Mouse (Mus musculus): ENCODE measurements around the gene Plek2. TPM values are rescaled to one million over a fixed set of nuclear protein-coding genes. Genes with fewer than 3 reads are reported as not detected.

Plek2 gene
- polyA plus RNA-seq, 1 experiment from 2014 or later: 38.4 TPM

DNA sequence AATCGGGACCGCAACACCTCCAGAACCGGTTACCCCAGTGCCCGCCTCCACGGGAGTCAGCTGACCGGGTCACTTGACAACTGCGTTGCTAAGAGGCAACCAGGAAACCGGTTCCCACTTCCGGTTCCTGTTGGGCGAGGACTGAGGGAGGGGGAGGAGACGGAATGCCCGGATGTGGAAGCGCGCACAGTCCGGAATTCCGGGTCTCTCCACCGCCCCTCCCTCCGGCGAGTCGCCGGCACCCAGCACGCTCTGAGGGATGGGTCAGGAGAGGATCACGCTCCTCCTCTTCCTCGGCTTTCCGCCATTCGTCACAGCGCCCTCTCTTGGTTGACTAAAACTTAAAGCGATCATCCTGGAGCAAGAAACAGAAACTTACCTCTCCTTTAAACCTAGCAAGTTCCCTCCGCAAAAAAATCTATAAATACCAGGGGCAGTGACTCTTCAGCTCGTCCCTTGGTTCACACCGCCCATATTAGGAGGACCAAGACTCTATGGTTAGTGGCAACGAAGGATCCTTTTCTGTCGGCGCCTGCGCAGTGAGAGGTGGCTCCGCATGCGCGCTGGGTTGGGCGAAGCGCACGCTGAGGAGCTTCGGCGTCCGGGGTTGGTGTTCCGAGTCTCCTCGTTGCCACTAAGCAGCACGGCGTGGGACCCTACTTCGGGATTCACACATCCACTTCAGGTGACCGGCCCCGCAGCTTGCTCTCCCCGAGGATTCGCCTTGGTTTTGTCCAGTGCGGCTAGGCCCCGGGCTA lies 45.1 kb downstream of the Plek2 start, which contains the start of the genes Atp6v1d and Eif2s1:
TSS of gene Atp6v1d (minus strand) at position 143 of the 758 bp plus-strand sequence.
TSS of gene Eif2s1 (plus strand) at position 324 of the 758 bp plus-strand sequence.
- ATAC-seq (ENCODE audit: low read depth): peak; percentile 98
- Histone ChIP-seq H3K27ac (ENCODE audit: low read length) (peak within 1 kb of the TSS; percentile 93), H3K4me2 (ENCODE audit: low read depth, low read length) (peak within 1 kb of the TSS; percentile 86), H3K27me3 (ENCODE audit: control insufficient read depth, insufficient read depth, low read depth, low read length) (no peaks in the 10 kb centered on the region), H3K4me1 (ENCODE audit: control insufficient read depth, low read depth, low read length) (peaks cover 13% of the 10 kb centered on the region), H3K36me3 (ENCODE audit: control insufficient read depth, insufficient read depth) (0 out of 2 replicates have a peak, but pooled peaks cover 4% of the 10 kb centered on the region), H3K9me3 (replicated peaks; ENCODE audit: control insufficient read depth, low read length) (no peaks in the 10 kb centered on the region), H3K9ac (ENCODE audit: low read depth, low read length) (peak within 1 kb of the TSS; percentile 89), H3K4me3 (ENCODE audit: low read depth, low read length) (peak within 1 kb of the TSS; percentile 93)
- WGBS (ENCODE audit: insufficient replicate concordance): under 1% methylated on average over 55 of the region's 55 CpGs

DNA sequence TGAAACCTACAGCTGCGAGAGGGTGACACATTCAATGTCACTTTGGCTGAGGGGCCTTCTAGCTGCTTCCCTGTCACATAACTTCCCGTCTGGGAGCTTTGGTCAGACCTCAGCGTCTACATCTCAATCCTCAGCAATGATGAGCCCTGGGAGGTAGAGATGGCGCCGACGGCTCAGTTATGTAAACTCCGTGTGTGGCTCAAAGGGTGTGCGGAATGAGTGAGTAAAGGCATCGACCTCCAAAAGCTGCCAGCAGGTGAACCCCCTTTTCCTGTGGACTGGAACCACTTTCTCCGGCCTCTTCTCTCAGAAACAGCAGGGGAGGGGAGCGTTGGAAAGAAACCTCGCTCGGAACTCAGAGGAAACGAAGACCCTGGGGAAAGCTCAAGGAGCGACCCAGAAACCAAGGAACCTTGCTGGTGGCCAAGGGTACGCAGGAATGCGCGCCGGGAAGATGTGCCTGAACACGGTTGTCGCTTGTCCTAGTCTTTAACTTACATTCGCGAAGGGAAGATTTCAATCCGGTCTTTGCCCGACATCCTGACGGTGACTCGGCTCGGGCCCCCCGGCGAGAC lies 45.8 kb downstream of the Plek2 start:
- WGBS (ENCODE audit: insufficient replicate concordance): under 1% methylated on average over 30 of the region's 30 CpGs

DNA sequence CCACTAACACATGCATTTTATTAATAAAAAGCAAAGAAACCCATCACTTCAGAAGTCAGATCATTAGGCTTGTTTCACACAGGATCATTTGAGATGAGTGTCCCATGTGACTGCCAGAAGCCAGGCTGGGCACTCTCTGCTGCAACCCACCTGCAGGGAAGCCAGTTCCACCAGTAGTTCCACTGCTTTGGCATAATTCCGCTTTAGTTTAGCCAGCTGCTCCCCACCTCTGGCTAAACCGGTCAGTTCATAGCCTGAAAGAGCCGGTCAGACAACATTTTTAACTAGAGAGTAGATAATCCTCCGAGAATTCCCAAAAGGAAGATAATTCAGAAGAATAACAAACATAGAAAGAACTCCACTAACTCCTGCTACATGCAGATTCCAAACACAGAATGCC lies 58.5 kb downstream of the Plek2 start:
- no peak for ATAC-seq (ENCODE audit: low read depth)
- H3K27ac ChIP-seq (ENCODE audit: low read length): no peak overlapping the region
- H3K27me3 ChIP-seq (ENCODE audit: control insufficient read depth, insufficient read depth, low read depth, low read length): no peaks in the 10 kb centered on the region
- 82% methylated on average over 4 of the region's 4 CpGs for WGBS (ENCODE audit: insufficient replicate concordance)
- no peak overlapping the region for H3K4me2 ChIP-seq (ENCODE audit: low read depth, low read length)
- H3K36me3 ChIP-seq (ENCODE audit: control insufficient read depth, insufficient read depth): peaks cover 13% of the 10 kb centered on the region
- H3K9ac ChIP-seq (ENCODE audit: low read depth, low read length): no peak overlapping the region
- H3K9me3 ChIP-seq (replicated peaks; ENCODE audit: control insufficient read depth, low read length): no peaks in the 10 kb centered on the region
- no peaks in the 10 kb centered on the region for H3K4me1 ChIP-seq (ENCODE audit: control insufficient read depth, low read depth, low read length)
- no peak overlapping the region for H3K4me3 ChIP-seq (ENCODE audit: low read depth, low read length)

More for the DNA sequence above, 45.8 kb downstream of the Plek2 start:
- peak overlapping the region; percentile 86 for H3K4me2 ChIP-seq (ENCODE audit: low read depth, low read length)
- H3K4me3 ChIP-seq (ENCODE audit: low read depth, low read length): peak overlapping the region; percentile 93
- no peak for ATAC-seq (ENCODE audit: low read depth)
- H3K9me3 ChIP-seq (replicated peaks; ENCODE audit: control insufficient read depth, low read length): no peaks in the 10 kb centered on the region
- no peaks in the 10 kb centered on the region for H3K27me3 ChIP-seq (ENCODE audit: control insufficient read depth, insufficient read depth, low read depth, low read length)
- H3K9ac ChIP-seq (ENCODE audit: low read depth, low read length): peak overlapping the region; percentile 89
- peaks cover 13% of the 10 kb centered on the region for H3K4me1 ChIP-seq (ENCODE audit: control insufficient read depth, low read depth, low read length)
- H3K27ac ChIP-seq (ENCODE audit: low read length): peak overlapping the region; percentile 76
- 0 out of 2 replicates have a peak, but pooled peaks cover 4% of the 10 kb centered on the region for H3K36me3 ChIP-seq (ENCODE audit: control insufficient read depth, insufficient read depth)

GRCm38 (mm10) chr12:78842429-78842828 lies 64.3 kb downstream of the Plek2 start:
- Histone ChIP-seq H3K4me3 (ENCODE audit: low read depth, low read length) (no peak overlapping the region), H3K27me3 (ENCODE audit: control insufficient read depth, insufficient read depth, low read depth, low read length) (no peaks in the 10 kb centered on the region), H3K9me3 (replicated peaks; ENCODE audit: control insufficient read depth, low read length) (no peaks in the 10 kb centered on the region), H3K4me1 (ENCODE audit: control insufficient read depth, low read depth, low read length) (no peaks in the 10 kb centered on the region), H3K9ac (ENCODE audit: low read depth, low read length) (no peak overlapping the region), H3K27ac (ENCODE audit: low read length) (no peak overlapping the region), H3K4me2 (ENCODE audit: low read depth, low read length) (no peak overlapping the region), H3K36me3 (ENCODE audit: control insufficient read depth, insufficient read depth) (peaks cover 21% of the 10 kb centered on the region)
- ATAC-seq (ENCODE audit: low read depth): no peak
- WGBS (ENCODE audit: insufficient replicate concordance): 91% methylated on average over 1 of the region's 1 CpGs

- 76% methylated on average over 4 of the region's 4 CpGs for WGBS (ENCODE audit: insufficient replicate concordance)
- peaks cover 15% of the 10 kb centered on the region for H3K36me3 ChIP-seq (ENCODE audit: control insufficient read depth, insufficient read depth)
Measured at GRCm38 (mm10) chr12:78839906-78840305, 66.9 kb downstream of the Plek2 start.

More at GRCm38 (mm10) chr12:78839906-78840305, 66.9 kb downstream of the Plek2 start:
- no peak overlapping the region for H3K4me3 ChIP-seq (ENCODE audit: low read depth, low read length)
- no peaks in the 10 kb centered on the region for H3K9me3 ChIP-seq (replicated peaks; ENCODE audit: control insufficient read depth, low read length)
- no peak overlapping the region for H3K4me2 ChIP-seq (ENCODE audit: low read depth, low read length)
- H3K4me1 ChIP-seq (ENCODE audit: control insufficient read depth, low read depth, low read length): no peaks in the 10 kb centered on the region
- H3K27me3 ChIP-seq (ENCODE audit: control insufficient read depth, insufficient read depth, low read depth, low read length): no peaks in the 10 kb centered on the region
- no peak overlapping the region for H3K27ac ChIP-seq (ENCODE audit: low read length)
- no peak for ATAC-seq (ENCODE audit: low read depth)
- H3K9ac ChIP-seq (ENCODE audit: low read depth, low read length): no peak overlapping the region

Other genes with a start within 250 kb of the Plek2 start
- not detected in 2 replicates for gene Fam71d, start 215.4 kb downstream of the Plek2 start, polyA plus RNA-seq (2015; fragmentation: Nextera tagmentation; extraction: Ambion mirVana)
- gene Mpp5, start 158.1 kb downstream of the Plek2 start, polyA plus RNA-seq (2015; fragmentation: Nextera tagmentation; extraction: Ambion mirVana): 5.3 and 8.5 TPM in 2 replicates
- gene Atp6v1d, start 45.3 kb downstream of the Plek2 start, polyA plus RNA-seq (2015; fragmentation: Nextera tagmentation; extraction: Ambion mirVana): 24.4 and 26.7 TPM in 2 replicates
- gene Eif2s1, start 45.1 kb downstream of the Plek2 start, polyA plus RNA-seq (2015; fragmentation: Nextera tagmentation; extraction: Ambion mirVana): 139 and 149 TPM in 2 replicates
- gene Tmem229b, start 100.7 kb upstream of the Plek2 start, polyA plus RNA-seq (2015; fragmentation: Nextera tagmentation; extraction: Ambion mirVana): 2.3 and 3.7 TPM in 2 replicates
- 0.13 and 0.33 TPM in 2 replicates for gene Plekhh1, start 122.2 kb upstream of the Plek2 start, polyA plus RNA-seq (2015; fragmentation: Nextera tagmentation; extraction: Ambion mirVana)
- 5.1 and 5.4 TPM in 2 replicates for gene Pigh, start 182.7 kb upstream of the Plek2 start, polyA plus RNA-seq (2015; fragmentation: Nextera tagmentation; extraction: Ambion mirVana)
- gene Arg2, start 223.8 kb upstream of the Plek2 start, polyA plus RNA-seq (2015; fragmentation: Nextera tagmentation; extraction: Ambion mirVana): 0.28 and 0.38 TPM in 2 replicates

Data from liver, embryonic 16.5 days (tissue).